ENCODE assay signal across 8 mouse cellular contexts in genomic region chr12:79859354-79860247, GRCm38 (mm10).
DNase-seq lines count a peak whose midpoint lies in the region; ATAC-seq lines count a peak whose summit lies in the region.

No protein-coding gene starts in this region.

- no peaks in the 10 kb centered on the region for H3K27me3 ChIP-seq in heart, embryonic 13.5 days (replicated peaks)
- no peaks in the 10 kb centered on the region for H3K27me3 ChIP-seq in kidney, embryonic 15.5 days

- peak overlapping the region; percentile 70 for H3K9ac ChIP-seq in heart, embryonic 13.5 days
- H3K9ac ChIP-seq in kidney, embryonic 15.5 days = no peak overlapping the region

- peaks cover 66% of the 10 kb centered on the region for H3K4me1 ChIP-seq in heart, embryonic 13.5 days
- H3K4me1 ChIP-seq in kidney, embryonic 15.5 days = peaks cover 63% of the 10 kb centered on the region

- DNase-seq in thymus, postnatal 4 days = peak; percentile 3
- no peak for DNase-seq in thymus, adult 18-20 months
- peak; percentile 66 for DNase-seq in lung, postnatal 14 days
- DNase-seq in testis, postnatal 10 days (ENCODE audit: low spot score) = peak; percentile 73
- DNase-seq in right cerebral cortex, postnatal 10 days (ENCODE audit: low spot score in 2 of 2) = no peak
- no peak for DNase-seq in spleen, postnatal 10 days (ENCODE audit: low spot score in 2 of 2)

- H3K4me2 ChIP-seq in heart, embryonic 13.5 days = peak overlapping the region; percentile 20
- H3K4me2 ChIP-seq in kidney, embryonic 15.5 days = no peak overlapping the region

- WGBS in heart, embryonic 13.5 days = 14% methylated on average over 14 of the region's 14 CpGs
- WGBS in kidney, embryonic 15.5 days = 24% methylated on average over 14 of the region's 14 CpGs

- no peak overlapping the region for H3K4me3 ChIP-seq in heart, embryonic 13.5 days
- H3K4me3 ChIP-seq in kidney, embryonic 15.5 days (replicated peaks) = no peak overlapping the region

- peak overlapping the region; percentile 94 for H3K27ac ChIP-seq in heart, embryonic 13.5 days (replicated peaks)
- peak overlapping the region; percentile 92 for H3K27ac ChIP-seq in kidney, embryonic 15.5 days

- H3K9me3 ChIP-seq in heart, embryonic 13.5 days = peaks cover 8% of the 10 kb centered on the region; the same call in 1 of the 2 replicates
- no peaks in the 10 kb centered on the region; the same call in 1 of the 2 replicates for H3K9me3 ChIP-seq in kidney, embryonic 15.5 days (replicated peaks)

- H3K36me3 ChIP-seq in heart, embryonic 13.5 days = no peaks in the 10 kb centered on the region
- H3K36me3 ChIP-seq in kidney, embryonic 15.5 days = no peaks in the 10 kb centered on the region

- ATAC-seq in heart, embryonic 13.5 days (ENCODE audit: extremely low read depth, insufficient number of reproducible peaks, low FRiP score, low TSS enrichment) = peak; percentile 53; the same call in 1 of the 2 replicates
- ATAC-seq in kidney, embryonic 15.5 days (replicated peaks; ENCODE audit: low FRiP score) = peak; percentile 30; the same call in 1 of the 2 replicates

Comparison
In these comparisons a context has a peak if more than half of its experiments do, and no peak if none do; other contexts are left out.
1. DNase-seq: peak in thymus, postnatal 4 days (single experiment), lung, postnatal 14 days (single experiment) and testis, postnatal 10 days (single experiment); none in thymus, adult 18-20 months (0 of 2), right cerebral cortex, postnatal 10 days (0 of 2) and spleen, postnatal 10 days (0 of 2).